Mouse (Mus musculus) limb, embryonic 11.5 days (tissue): ENCODE results near the gene Dazap2. TPM values are rescaled to one million over a fixed set of nuclear protein-coding genes. Genes with fewer than 3 reads are reported as not detected.

Experiments used
- ATAC-seq: fragments of 200-750 bp; cut with Nextera tagmentation; 2 replicates; pipeline ENCODE4 v1.8.0; 2017; ENCODE audit warnings: low read depth; ENCODE audit not compliant: insufficient number of reproducible peaks, low FRiP score, low TSS enrichment
- DNase-seq: peaks from one replicate; pipeline ENCODE4 v3.0.0-alpha.2; 2015; ENCODE audit warnings: low spot score
- H3K27ac ChIP-seq: fragments of 300-500 bp; sonication (generic); replicated peaks from 2 replicates; pipeline ENCODE4 v1.5.1; 2014; ENCODE audit warnings: low read depth, mild to moderate bottlenecking, low read length
- H3K27me3 ChIP-seq: fragments of 300-500 bp; sonication (generic); 2 replicates; pipeline ENCODE4 v1.6.1; 2014; ENCODE audit warnings: mild to moderate bottlenecking, low read length, mixed read lengths; ENCODE audit not compliant: control insufficient read depth, insufficient read depth
- H3K36me3 ChIP-seq: fragments of 300-500 bp; sonication (generic); 2 replicates; pipeline ENCODE4 v1.6.1; 2014; ENCODE audit warnings: mild to moderate bottlenecking, low read length, moderate library complexity, mixed read lengths; ENCODE audit not compliant: control insufficient read depth, insufficient read depth
- H3K4me1 ChIP-seq: fragments of 300-500 bp; sonication (generic); 2 replicates; pipeline ENCODE4 v1.6.1; 2014; ENCODE audit warnings: low read length, mixed read lengths; ENCODE audit not compliant: control insufficient read depth, insufficient read depth
- H3K4me2 ChIP-seq: fragments of 300-500 bp; sonication (generic); 2 replicates; pipeline ENCODE4 v1.6.1; 2014; ENCODE audit warnings: low read depth, mild to moderate bottlenecking, moderate library complexity; ENCODE audit not compliant: severe bottlenecking
- H3K4me3 ChIP-seq: fragments of 300-500 bp; sonication (generic); 2 replicates; pipeline ENCODE4 v1.5.1; 2014; ENCODE audit warnings: low read depth, low read length
- H3K9ac ChIP-seq: fragments of 300-500 bp; sonication (generic); 2 replicates; pipeline ENCODE4 v1.6.1; 2014; ENCODE audit warnings: mild to moderate bottlenecking, low read length
- H3K9me3 ChIP-seq: fragments of 300-500 bp; sonication (generic); 2 replicates; pipeline ENCODE4 v1.6.1; 2016; ENCODE audit warnings: low read length; ENCODE audit not compliant: control insufficient read depth
- WGBS: fragments of 180-500 bp; shearing (Covaris S2); extraction: QIAGEN DNeasy Blood & Tissue Kit; methylation state at CpG from one replicate; pipeline ENCODE4 v1.1.7; 2014; 5-methylcytosine and 5-hydroxymethylcytosine counted together
- polyA plus RNA-seq: library from polyadenylated mRNA; unstranded; fragments of >200 nt; fragmentation: Nextera tagmentation; extraction: Ambion mirVana; gene quantifications from 2 replicates; pipeline ENCODE4 v1.2.1, GENCODE M21; 2014

Gene Dazap2
- polyA plus RNA-seq, 1 experiment from 2014 or later: 201 TPM

DNA sequence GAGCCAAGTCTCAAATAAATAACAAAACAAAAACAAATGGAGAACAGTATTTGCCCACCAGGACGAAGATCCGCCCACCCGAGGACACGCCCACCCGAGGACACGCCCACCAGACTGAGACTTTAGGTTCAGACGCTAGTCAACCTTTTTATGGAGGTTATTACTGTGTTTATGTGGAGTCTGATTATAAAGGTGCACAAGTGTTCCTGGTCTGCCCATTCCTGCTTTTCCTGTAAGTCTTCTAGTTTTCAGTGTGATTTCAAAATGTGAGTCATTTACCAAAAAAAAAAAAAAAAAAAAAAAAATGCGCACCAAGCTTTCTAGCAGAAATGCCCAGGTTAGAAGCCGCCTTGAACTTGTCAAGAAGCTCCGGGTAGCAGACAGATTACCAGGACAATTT is 12.1 kb downstream of the Dazap2 start:
- WGBS: 11% methylated on average over 10 of the region's 10 CpGs
- H3K27ac ChIP-seq: no peak overlapping the region

DNA sequence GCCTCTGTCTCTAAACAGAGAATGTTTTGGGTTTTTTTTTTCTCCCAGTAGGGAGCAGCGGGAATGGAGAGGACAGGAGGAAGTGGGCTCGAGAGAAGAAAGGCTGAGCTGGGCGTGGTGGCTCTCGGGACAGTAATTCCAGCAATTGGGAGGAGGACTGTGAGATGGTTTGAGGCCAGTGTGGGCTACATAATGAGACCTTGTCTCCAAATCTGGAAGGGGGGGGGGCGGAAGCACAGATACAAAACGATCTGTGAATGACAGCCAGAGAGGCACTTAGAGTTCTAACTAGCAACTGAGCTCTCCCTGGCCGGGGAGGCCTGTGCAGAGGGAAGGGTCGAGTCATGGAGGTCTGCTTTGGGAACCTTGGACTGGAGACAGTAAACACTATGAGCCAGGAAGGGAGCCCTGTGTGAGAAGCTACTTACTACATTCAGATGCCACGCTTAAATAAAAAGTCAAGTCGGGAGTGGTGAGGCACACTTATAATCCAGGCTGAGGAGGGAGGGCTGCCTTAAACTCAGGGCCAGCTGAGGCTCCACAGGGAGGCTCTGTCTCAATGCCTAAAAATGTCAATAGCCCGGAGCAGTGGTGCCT is 12.7 kb downstream of the Dazap2 start:
- H3K4me3 ChIP-seq: no peak overlapping the region
- no peaks in the 10 kb centered on the region for H3K36me3 ChIP-seq
- no peaks in the 10 kb centered on the region for H3K9me3 ChIP-seq
- H3K4me1 ChIP-seq: peaks cover 8% of the 10 kb centered on the region; the same call in 1 of the 2 replicates
- H3K27ac ChIP-seq: no peak overlapping the region
- DNase-seq (no peak), ATAC-seq (no peak)
- 0 out of 2 replicates have a peak overlapping the region, but pooled peaks have one; percentile 12 for H3K9ac ChIP-seq
- H3K4me2 ChIP-seq: no peak overlapping the region
- WGBS: 6% methylated on average over 11 of the region's 11 CpGs
- H3K27me3 ChIP-seq: no peaks in the 10 kb centered on the region

More for the DNA sequence above, 12.1 kb downstream of the Dazap2 start:
- DNase-seq (peak; percentile 39), ATAC-seq (no peak)
- no peak overlapping the region for H3K9ac ChIP-seq
- no peaks in the 10 kb centered on the region for H3K9me3 ChIP-seq
- no peak overlapping the region for H3K4me3 ChIP-seq
- H3K4me2 ChIP-seq: no peak overlapping the region
- H3K4me1 ChIP-seq: peaks cover 8% of the 10 kb centered on the region; the same call in 1 of the 2 replicates
- H3K36me3 ChIP-seq: no peaks in the 10 kb centered on the region
- no peaks in the 10 kb centered on the region for H3K27me3 ChIP-seq

DNA sequence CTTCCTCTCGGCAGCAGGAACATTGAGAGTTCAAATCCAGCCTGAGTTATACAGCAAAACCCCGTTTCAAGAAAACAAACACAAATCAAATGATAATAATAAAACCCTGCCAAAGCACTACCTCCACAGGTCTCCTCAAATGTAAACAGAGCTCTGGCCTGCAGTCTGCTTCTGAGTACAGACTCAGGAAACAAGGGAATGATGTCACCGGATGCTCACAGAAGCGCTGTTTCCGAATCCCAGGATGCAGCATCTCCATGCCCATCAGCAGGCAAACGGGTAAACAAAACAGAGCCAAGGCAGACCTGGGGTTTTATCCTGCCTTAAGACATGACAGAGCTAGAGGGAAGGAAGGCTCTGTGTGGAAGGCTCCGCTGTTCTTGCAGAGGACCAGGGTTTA is 13.6 kb downstream of the Dazap2 start:
- DNase-seq (no peak), ATAC-seq (no peak)
- no peak overlapping the region for H3K9ac ChIP-seq
- 47% methylated on average over 7 of the region's 7 CpGs for WGBS
- no peaks in the 10 kb centered on the region for H3K9me3 ChIP-seq
- no peaks in the 10 kb centered on the region for H3K36me3 ChIP-seq
- no peak overlapping the region for H3K27ac ChIP-seq
- H3K4me1 ChIP-seq: peaks cover 8% of the 10 kb centered on the region; the same call in 1 of the 2 replicates
- H3K4me3 ChIP-seq: no peak overlapping the region
- H3K4me2 ChIP-seq: no peak overlapping the region
- H3K27me3 ChIP-seq: no peaks in the 10 kb centered on the region

DNA sequence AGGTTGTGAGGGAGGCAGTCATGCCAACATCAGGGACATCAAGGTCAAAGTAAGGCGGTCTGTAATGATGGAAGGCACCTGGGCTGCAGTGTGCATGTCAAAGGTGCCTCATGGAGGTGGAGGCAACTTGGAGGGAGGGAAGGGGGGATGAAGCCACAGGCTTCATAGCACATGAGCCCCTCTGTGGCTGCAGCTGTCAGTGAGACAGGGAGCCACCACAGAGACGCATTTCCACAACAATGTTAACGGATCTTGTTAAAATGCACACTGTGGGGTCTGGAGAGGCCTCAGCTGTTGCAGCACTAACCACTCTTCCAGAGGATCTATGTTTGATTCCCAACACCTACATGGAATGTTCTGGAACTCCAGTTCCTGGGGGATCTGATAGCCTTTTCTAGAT is 15.0 kb downstream of the Dazap2 start:
- no peaks in the 10 kb centered on the region for H3K9me3 ChIP-seq
- no peak for ATAC-seq
- 66% methylated on average over 3 of the region's 3 CpGs for WGBS
- no peaks in the 10 kb centered on the region for H3K36me3 ChIP-seq
- H3K4me3 ChIP-seq: no peak overlapping the region
- no peak overlapping the region for H3K9ac ChIP-seq
- H3K27me3 ChIP-seq: peaks cover 8% of the 10 kb centered on the region
- peaks cover 8% of the 10 kb centered on the region; the same call in 1 of the 2 replicates for H3K4me1 ChIP-seq
- no peak for DNase-seq
- H3K4me2 ChIP-seq: no peak overlapping the region
- no peak overlapping the region for H3K27ac ChIP-seq

DNA sequence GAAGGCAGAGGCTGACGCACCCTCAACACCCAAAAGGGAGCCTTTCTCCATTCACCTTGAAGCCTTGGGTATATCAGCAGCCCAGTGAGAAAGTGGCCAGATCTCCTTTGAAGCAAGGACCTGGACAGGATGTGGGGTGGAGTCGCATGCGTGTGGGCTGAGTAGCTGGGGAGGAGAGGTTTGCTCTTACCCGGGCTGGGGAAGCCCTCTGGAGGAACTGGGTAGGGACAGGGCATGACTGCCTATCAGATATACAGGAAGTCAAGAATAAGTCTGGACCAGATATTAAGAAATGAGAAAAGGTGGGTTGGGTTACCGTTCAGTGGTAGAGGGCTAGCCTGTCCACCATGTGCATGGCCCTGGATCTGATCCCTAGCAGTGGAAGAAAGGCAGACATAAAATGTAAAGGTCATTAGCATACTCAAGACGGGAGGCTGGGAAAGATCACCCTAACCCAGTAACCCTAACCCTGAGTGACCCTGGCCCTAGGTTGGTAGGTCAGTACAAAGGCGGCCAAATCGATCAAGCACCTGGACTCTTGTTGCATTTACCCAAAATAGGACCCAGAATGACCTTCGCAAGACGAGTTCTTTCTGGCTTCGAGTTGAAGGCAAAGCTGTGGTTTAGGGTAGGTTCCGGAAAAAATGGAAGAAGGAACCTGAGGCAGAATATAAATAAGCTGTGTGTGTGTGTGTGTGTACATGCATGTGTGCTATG is 16.5 kb downstream of the Dazap2 start:
- no peak for DNase-seq
- Histone ChIP-seq H3K36me3 (no peaks in the 10 kb centered on the region), H3K4me3 (no peak overlapping the region), H3K9ac (no peak overlapping the region), H3K9me3 (no peaks in the 10 kb centered on the region), H3K27ac (no peak overlapping the region), H3K4me1 (peaks cover 15% of the 10 kb centered on the region), H3K4me2 (no peak overlapping the region), H3K27me3 (peaks cover 23% of the 10 kb centered on the region)
- 84% methylated on average over 12 of the region's 12 CpGs for WGBS
- ATAC-seq: no peak

DNA sequence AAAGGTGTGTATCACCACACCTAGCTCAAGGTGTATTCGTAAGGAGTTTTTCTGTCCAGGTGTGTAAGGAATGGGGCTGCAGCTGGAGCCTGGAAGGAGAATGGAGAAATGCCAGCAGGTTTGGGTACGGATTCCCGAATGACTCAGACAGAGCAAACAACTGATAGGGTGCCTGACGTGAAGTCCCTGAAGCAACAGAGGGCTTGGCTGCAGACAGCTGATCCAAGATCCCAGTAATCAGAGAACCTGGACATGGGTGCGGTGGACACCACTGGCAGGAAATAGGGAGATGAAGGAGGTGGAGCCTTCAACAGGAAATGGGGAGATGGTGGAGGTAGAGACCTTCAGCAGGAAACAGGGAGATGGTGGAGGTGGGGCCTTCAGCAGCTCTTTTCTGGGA is 17.2 kb downstream of the Dazap2 start:
- Histone ChIP-seq H3K27ac (no peak overlapping the region), H3K9ac (no peak overlapping the region), H3K4me2 (no peak overlapping the region), H3K4me3 (no peak overlapping the region), H3K4me1 (peaks cover 22% of the 10 kb centered on the region), H3K27me3 (peaks cover 30% of the 10 kb centered on the region), H3K9me3 (no peaks in the 10 kb centered on the region), H3K36me3 (no peaks in the 10 kb centered on the region)
- ATAC-seq: no peak
- DNase-seq: no peak
- WGBS: 89% methylated on average over 5 of the region's 5 CpGs

DNA sequence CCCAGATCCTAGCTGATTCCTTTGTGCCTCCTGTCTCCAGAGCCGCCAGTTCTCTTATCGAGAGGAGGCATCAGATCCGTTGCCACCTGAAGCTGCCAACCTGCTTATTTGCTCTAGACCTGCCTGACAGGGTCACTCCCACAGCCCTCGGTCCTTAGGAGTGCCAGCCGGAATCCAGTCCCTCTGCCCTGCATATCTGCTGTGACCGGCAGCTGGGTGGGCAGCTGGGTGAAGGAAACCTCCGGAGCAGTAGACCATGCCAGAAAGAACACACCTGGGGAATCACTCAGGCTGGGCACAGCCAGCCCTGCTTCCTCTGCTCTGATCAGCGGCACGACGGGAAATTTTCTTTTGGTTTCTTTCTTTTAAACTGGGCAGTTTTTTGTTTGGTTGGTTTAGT is 18.2 kb downstream of the Dazap2 start:
- Histone ChIP-seq H3K4me2 (no peak overlapping the region), H3K4me1 (peaks cover 13% of the 10 kb centered on the region), H3K9ac (no peak overlapping the region), H3K27ac (no peak overlapping the region), H3K36me3 (no peaks in the 10 kb centered on the region), H3K27me3 (peaks cover 38% of the 10 kb centered on the region), H3K9me3 (no peaks in the 10 kb centered on the region), H3K4me3 (no peak overlapping the region)
- no peak for ATAC-seq
- 84% methylated on average over 10 of the region's 10 CpGs for WGBS
- DNase-seq: no peak

DNA sequence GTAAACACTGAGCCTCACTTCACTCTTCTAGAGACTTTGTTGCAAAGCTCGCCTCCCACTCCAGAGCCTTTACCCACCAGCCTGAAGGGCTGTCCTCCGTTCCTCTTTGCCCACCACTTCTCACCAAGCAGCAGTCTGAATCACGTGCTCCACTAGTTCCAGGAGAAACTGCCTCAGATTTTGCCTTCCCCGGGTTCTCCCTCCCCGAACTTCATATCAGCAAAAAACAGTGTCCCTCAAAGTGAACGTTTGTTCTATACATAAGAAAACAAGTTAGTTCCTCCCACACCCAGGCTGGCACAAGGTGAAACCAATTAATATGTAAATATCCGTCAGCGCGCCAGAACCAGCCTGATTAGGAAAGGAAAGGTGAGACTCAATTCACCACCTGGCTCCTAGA is 20.1 kb downstream of the Dazap2 start:
- H3K4me1 ChIP-seq: peaks cover 13% of the 10 kb centered on the region
- H3K27ac ChIP-seq: no peak overlapping the region
- 9% methylated on average over 9 of the region's 9 CpGs for WGBS
- DNase-seq (no peak), ATAC-seq (no peak)
- no peak overlapping the region for H3K4me3 ChIP-seq
- no peak overlapping the region for H3K4me2 ChIP-seq
- H3K9ac ChIP-seq: no peak overlapping the region
- no peaks in the 10 kb centered on the region for H3K9me3 ChIP-seq
- H3K36me3 ChIP-seq: no peaks in the 10 kb centered on the region
- H3K27me3 ChIP-seq: peaks cover 43% of the 10 kb centered on the region
